Mouse (Mus musculus) liver, embryonic 12.5 days (tissue): ENCODE data around the gene Tmem135. TPM values are rescaled to one million over a fixed set of nuclear protein-coding genes. Genes with fewer than 3 reads are reported as not detected.

Experiments used
- microRNA-seq: library from miRNA; unstranded; fragments of <30 nt; microRNA quantifications from one replicate; pipeline ENCODE4, GENCODE M21; 2017
- polyA plus RNA-seq: library from polyadenylated mRNA; unstranded; fragments of >200 nt; fragmentation: Nextera tagmentation; extraction: Ambion mirVana; gene quantifications from 2 replicates; pipeline ENCODE4 v1.2.1, GENCODE M21; 2016

The Tmem135 gene
- polyA plus RNA-seq, 1 experiment from 2014 or later, result 16.0 TPM

Small RNA genes lying within 50 kb of the gene (microRNA-seq; reads per million reads assigned to microRNA genes)
- gene Gm22171 (not detected), gene Gm24659 (not detected)

Other genes starting within 250 kb of the Tmem135 start
- 3.5 and 4.5 TPM in 2 replicates for gene Fzd4, start 133 bp upstream of the Tmem135 start, polyA plus RNA-seq
- 5.4 and 6.2 TPM in 2 replicates for gene Prss23, start 123.0 kb upstream of the Tmem135 start, polyA plus RNA-seq
- 0.12 and 0.17 TPM in 2 replicates for gene Me3, start 228.2 kb upstream of the Tmem135 start, polyA plus RNA-seq